Mouse (Mus musculus): ENCODE results near the gene Htr7.

Htr7 gene

DNA sequence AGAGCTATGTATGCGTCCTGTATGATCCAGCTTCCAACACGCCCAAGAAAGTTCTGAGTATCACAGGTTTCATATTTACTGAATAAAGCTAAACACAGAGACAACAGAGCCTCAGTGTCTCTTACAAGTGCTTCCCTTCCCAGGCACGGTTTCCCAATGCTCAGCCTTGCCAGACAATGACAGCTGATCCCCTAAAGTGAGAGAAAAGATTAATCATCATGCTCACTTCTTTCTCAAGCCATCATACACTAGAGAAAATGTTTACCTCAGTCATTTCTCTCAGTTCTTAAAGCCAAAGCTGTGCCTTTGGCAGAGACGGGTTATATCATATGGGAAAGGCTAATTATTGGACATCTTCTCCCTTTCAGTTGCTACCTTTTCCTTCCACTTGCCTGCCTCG lies 99.7 kb downstream of the Htr7 start:
- DNase-seq (ENCODE audit: extremely low spot score, low read depth, low spot score): no peak

DNA sequence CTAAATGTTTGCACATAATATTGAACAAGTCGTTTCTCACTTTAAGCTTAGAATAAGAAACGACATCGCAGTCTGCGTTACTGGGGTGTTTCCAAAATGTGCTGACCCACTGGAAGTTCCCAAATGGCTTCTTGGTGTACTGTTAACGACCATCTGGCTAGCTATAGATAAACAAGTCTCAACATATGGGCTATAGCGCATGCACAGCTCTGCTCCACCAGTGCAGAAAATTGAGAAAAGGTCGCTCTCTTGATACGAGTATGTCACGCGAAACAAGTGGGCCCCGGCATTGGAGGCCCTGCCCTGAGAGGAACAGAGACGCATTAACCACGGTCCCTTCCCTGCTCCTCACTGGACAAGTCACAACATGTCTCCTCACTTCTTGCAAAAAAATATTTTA lies 101.6 kb downstream of the Htr7 start:
- no peak for DNase-seq (ENCODE audit: extremely low spot score, low read depth, low spot score)

DNA sequence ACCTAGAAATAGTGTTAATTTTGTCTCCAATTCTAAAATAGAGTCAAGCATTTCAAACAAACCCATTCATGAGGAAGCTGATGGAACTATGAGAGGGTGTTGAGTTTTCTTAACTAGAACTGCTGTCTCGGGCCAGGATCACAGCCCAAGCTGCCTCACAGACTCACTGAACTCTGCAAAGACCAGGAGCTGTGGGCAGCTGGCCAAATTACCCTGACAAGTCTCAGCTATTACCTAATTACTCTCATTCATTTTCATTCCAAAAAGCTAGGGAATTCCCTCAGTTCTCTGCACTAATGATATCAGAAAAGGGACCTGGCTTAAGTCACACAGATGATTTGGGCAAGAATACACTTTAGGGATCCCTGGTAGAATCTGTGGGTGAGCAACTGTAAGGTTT lies 107.4 kb downstream of the Htr7 start:
- DNase-seq (ENCODE audit: extremely low spot score, low read depth, low spot score): no peak

DNA sequence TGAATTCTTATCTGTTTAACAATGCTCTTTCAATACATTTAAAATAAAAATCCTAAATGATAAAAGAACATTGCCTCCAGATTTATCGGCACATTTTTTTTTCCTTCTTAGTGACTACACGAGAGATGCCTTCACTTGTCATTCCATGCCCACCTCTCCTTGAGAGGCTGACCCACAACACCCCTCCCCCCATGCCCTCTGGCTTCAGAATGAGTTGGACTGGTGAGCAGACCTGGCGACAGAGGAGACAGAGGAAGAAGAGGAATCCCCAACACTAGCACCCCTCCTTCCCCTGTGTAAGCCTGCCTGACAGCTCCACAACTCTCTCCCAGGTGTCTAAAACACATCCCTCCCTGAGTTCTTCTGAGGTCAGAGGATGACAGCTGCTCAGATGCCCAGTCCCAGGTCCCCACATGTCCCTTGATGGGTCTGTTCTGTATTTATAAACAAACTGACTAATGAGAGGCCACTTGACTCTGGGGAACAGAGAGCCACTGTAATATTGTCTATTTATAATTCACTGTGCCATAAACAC lies 132.3 kb downstream of the Htr7 start:
- DNase-seq (ENCODE audit: extremely low spot score, low read depth, low spot score): no peak

DNA sequence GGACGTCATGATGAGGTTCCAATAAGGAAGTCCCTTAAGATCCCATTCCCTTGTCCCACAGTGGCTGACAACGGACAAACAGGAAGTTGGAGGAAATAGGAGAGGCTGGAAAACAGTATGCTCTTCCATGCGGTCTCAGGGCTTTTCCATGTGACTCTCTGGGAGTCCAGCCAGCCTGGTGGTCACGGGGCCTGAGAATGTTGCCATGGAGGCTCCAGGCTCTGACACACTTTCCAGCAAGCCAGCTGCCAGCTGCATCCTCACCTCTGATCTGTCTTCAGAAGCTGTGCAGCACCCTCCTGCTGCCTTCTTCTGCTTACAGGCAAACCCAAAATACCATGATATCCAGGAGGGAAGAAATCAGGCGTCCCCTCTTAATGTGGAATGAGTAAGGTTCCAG lies 132.9 kb downstream of the Htr7 start:
- DNase-seq (ENCODE audit: extremely low spot score, low read depth, low spot score): no peak
